ENCODE assay signal across 8 mouse cellular contexts in genomic region chr7:127613501-127613900, GRCm38 (mm10). TPM values are rescaled to one million over a fixed set of nuclear protein-coding genes. Genes with fewer than 3 reads are reported as not detected.
DNase-seq lines count a peak whose midpoint lies in the region; ATAC-seq and TF ChIP-seq lines count a peak whose summit lies in the region.
"Had no signal": no experiment of that assay in that cellular context is flagged by ENCODE, and none has a peak within 500 bp of the region (broad histone marks: within the 10 kb centered on the region; RNA-seq: fewer than 3 reads in every experiment).

No protein-coding gene starts in this region.

- no peaks in the 10 kb centered on the region for H3K27me3 ChIP-seq in testis, adult 2 months (ENCODE audit: control insufficient read depth, insufficient read depth, low read length)
- H3K27me3 ChIP-seq in hindbrain, embryonic 15.5 days, result no peaks in the 10 kb centered on the region
- peaks cover 23% of the 10 kb centered on the region for H3K27me3 ChIP-seq in liver, embryonic 15.5 days

- WGBS in hindbrain, embryonic 15.5 days, result 89% methylated on average over 8 of the region's 8 CpGs
- WGBS in liver, embryonic 15.5 days (ENCODE audit: insufficient replicate concordance), result 83% methylated on average over 8 of the region's 8 CpGs

- no peak for DNase-seq in testis, postnatal 14 days (ENCODE audit: low spot score)
- no peak for DNase-seq in cerebellum, adult 9-10 months
- no peak for DNase-seq in right cerebral cortex, postnatal 25 days
- DNase-seq in testis, postnatal 10 days (ENCODE audit: low spot score), result no peak
- DNase-seq: cerebellum, adult 11-12 months had no signal

- peaks cover 29% of the 10 kb centered on the region for H3K4me1 ChIP-seq in testis, adult 2 months (ENCODE audit: control insufficient read depth, insufficient read depth, low read length)
- H3K4me1 ChIP-seq in hindbrain, embryonic 15.5 days (replicated peaks), result peaks cover 34% of the 10 kb centered on the region
- peaks cover 25% of the 10 kb centered on the region for H3K4me1 ChIP-seq in liver, embryonic 15.5 days (replicated peaks)

- no peaks in the 10 kb centered on the region for H3K9me3 ChIP-seq in hindbrain, embryonic 15.5 days
- H3K9me3 ChIP-seq in liver, embryonic 15.5 days (replicated peaks), result no peaks in the 10 kb centered on the region

- peak overlapping the region; percentile 71 for H3K4me2 ChIP-seq in hindbrain, embryonic 15.5 days
- peak overlapping the region; percentile 95 for H3K4me2 ChIP-seq in liver, embryonic 15.5 days

- H3K4me3 ChIP-seq in testis, adult 2 months (ENCODE audit: control insufficient read depth, low read depth, low read length), result peak overlapping the region; percentile 97
- H3K4me3 ChIP-seq in hindbrain, embryonic 15.5 days, result peak overlapping the region; percentile 99; the same call in 1 of the 2 replicates
- H3K4me3 ChIP-seq in liver, embryonic 15.5 days (replicated peaks), result no peak overlapping the region

- no peak for TF ChIP-seq CTCF in testis, adult 2 months (IDR thresholded peaks at IDR 0.05; ENCODE audit: control insufficient read depth, insufficient read depth, insufficient replicate concordance, low read depth, low read length)

- no peak overlapping the region for H3K27ac ChIP-seq in testis, adult 2 months (ENCODE audit: control insufficient read depth, insufficient read depth, low read depth, low read length)
- H3K27ac ChIP-seq in hindbrain, embryonic 15.5 days (replicated peaks), result no peak overlapping the region
- no peak overlapping the region for H3K27ac ChIP-seq in liver, embryonic 15.5 days (replicated peaks)

- ATAC-seq in hindbrain, embryonic 15.5 days (ENCODE audit: low FRiP score, low read depth), result no peak
- no peak for ATAC-seq in liver, embryonic 15.5 days (ENCODE audit: insufficient read depth)

- H3K36me3 ChIP-seq in testis, adult 2 months (ENCODE audit: control insufficient read depth, insufficient read depth, low read length), result no peaks in the 10 kb centered on the region
- peaks cover 41% of the 10 kb centered on the region for H3K36me3 ChIP-seq in hindbrain, embryonic 15.5 days
- H3K36me3 ChIP-seq in liver, embryonic 15.5 days (replicated peaks), result peaks cover 34% of the 10 kb centered on the region

- H3K9ac ChIP-seq in hindbrain, embryonic 15.5 days, result no peak overlapping the region
- no peak overlapping the region for H3K9ac ChIP-seq in liver, embryonic 15.5 days

- TF ChIP-seq POLR2A in testis, adult 2 months (IDR thresholded peaks at IDR 0.05; ENCODE audit: control insufficient read depth, low read depth, low read length), result no peak

RNA-seq across cellular contexts. Expression of gene Zfp629, which starts 2.1 kb away (rescaled TPM):
- polyA plus RNA-seq in testis, adult 2 months (2012; rRNA removed), result 10.4 and 14.9 TPM in 2 replicates
- 18.7 and 19.1 TPM in 2 replicates for polyA plus RNA-seq in hindbrain, embryonic 15.5 days (2015; fragmentation: Nextera tagmentation; extraction: Ambion mirVana)
- polyA plus RNA-seq in liver, embryonic 15.5 days (2015; fragmentation: Nextera tagmentation; extraction: Ambion mirVana), result 1.2 and 1.6 TPM in 2 replicates

RNA-seq across cellular contexts. Expression of gene Rnf40, which starts 24.9 kb away (rescaled TPM):
- polyA plus RNA-seq in testis, adult 2 months (2012; rRNA removed), result 56.5 and 63.5 TPM in 2 replicates
- 41.4 and 44.9 TPM in 2 replicates for polyA plus RNA-seq in hindbrain, embryonic 15.5 days (2015; fragmentation: Nextera tagmentation; extraction: Ambion mirVana)
- polyA plus RNA-seq in liver, embryonic 15.5 days (2015; fragmentation: Nextera tagmentation; extraction: Ambion mirVana), result 18.3 and 19.5 TPM in 2 replicates

RNA-seq across cellular contexts. Expression of gene Ccdc189, which starts 25.1 kb away (rescaled TPM):
- 200 and 220 TPM in 2 replicates for polyA plus RNA-seq in testis, adult 2 months (2012; rRNA removed)
- polyA plus RNA-seq in hindbrain, embryonic 15.5 days (2015; fragmentation: Nextera tagmentation; extraction: Ambion mirVana), result 10.1 and 12.2 TPM in 2 replicates
- polyA plus RNA-seq in liver, embryonic 15.5 days (2015; fragmentation: Nextera tagmentation; extraction: Ambion mirVana), result 6.4 and 8.3 TPM in 2 replicates

RNA-seq across cellular contexts. Expression of gene Phkg2, which starts 40.4 kb away (rescaled TPM):
- polyA plus RNA-seq in testis, adult 2 months (2012; rRNA removed), result 1,776 and 1,820 TPM in 2 replicates
- polyA plus RNA-seq in hindbrain, embryonic 15.5 days (2015; fragmentation: Nextera tagmentation; extraction: Ambion mirVana), result 59.3 and 59.4 TPM in 2 replicates
- 20.0 and 24.6 TPM in 2 replicates for polyA plus RNA-seq in liver, embryonic 15.5 days (2015; fragmentation: Nextera tagmentation; extraction: Ambion mirVana)

RNA-seq across cellular contexts. Expression of gene Tmem265, which starts 52.3 kb away (rescaled TPM):
- polyA plus RNA-seq in testis, adult 2 months (2012; rRNA removed), result 4.3 and 4.5 TPM in 2 replicates
- polyA plus RNA-seq in hindbrain, embryonic 15.5 days (2015; fragmentation: Nextera tagmentation; extraction: Ambion mirVana), result 7.6 and 10.3 TPM in 2 replicates
- 2.6 and 2.7 TPM in 2 replicates for polyA plus RNA-seq in liver, embryonic 15.5 days (2015; fragmentation: Nextera tagmentation; extraction: Ambion mirVana)

Comparison
In these comparisons a context has a peak if more than half of its experiments do, and no peak if none do; other contexts are left out.
1. RNA of gene Ccdc189, which starts 25.1 kb away (polyA plus RNA-seq): 200 to 220 TPM in testis, adult 2 months; 10.1 to 12.2 TPM in hindbrain, embryonic 15.5 days and 6.4 to 8.3 TPM in liver, embryonic 15.5 days; every median in the first group is over 10 times any median in the second.